Mouse (Mus musculus): ENCODE measurements at regions not wholly inside any gene's neighbourhood (a gene's known extent, or its start where the extent isn't known, plus 50 kb on each side); places are given as distances from the start of the nearest gene placed in this dataset.

- Histone ChIP-seq H3K4me2 (replicated peaks) (no peak overlapping the region), H3K36me3 (no peaks in the 10 kb centered on the region), H3K9me3 (no peaks in the 10 kb centered on the region), H3K27me3 (replicated peaks) (no peaks in the 10 kb centered on the region), H3K27ac (no peak overlapping the region), H3K4me3 (replicated peaks) (no peak overlapping the region), H3K9ac (no peak overlapping the region), H3K4me1 (replicated peaks) (no peaks in the 10 kb centered on the region)
- 85% methylated on average over 8 of the region's 8 CpGs for WGBS
- no peak for ATAC-seq
Observed at GRCm38 (mm10) chr8:107642241-107642640, 54.0 kb upstream of the Psmd7 start.

- H3K27ac ChIP-seq = no peak overlapping the region
- ATAC-seq = no peak
- WGBS = 80% methylated on average over 8 of the region's 8 CpGs
Observed at GRCm38 (mm10) chr8:107647936-107648335, 59.7 kb upstream of the Psmd7 start.

GRCm38 (mm10) chr8:107650306-107650705 is 62.0 kb upstream of the Psmd7 start:
- no peaks in the 10 kb centered on the region for H3K36me3 ChIP-seq
- H3K27ac ChIP-seq = no peak overlapping the region
- H3K4me3 ChIP-seq (replicated peaks) = no peak overlapping the region
- H3K9ac ChIP-seq = no peak overlapping the region
- H3K4me1 ChIP-seq (replicated peaks) = no peaks in the 10 kb centered on the region
- no peak overlapping the region for H3K4me2 ChIP-seq (replicated peaks)
- no peaks in the 10 kb centered on the region for H3K9me3 ChIP-seq
- WGBS = 79% methylated on average over 9 of the region's 9 CpGs
- no peak for ATAC-seq
- no peaks in the 10 kb centered on the region for H3K27me3 ChIP-seq (replicated peaks)

More at GRCm38 (mm10) chr8:107647936-107648335, 59.7 kb upstream of the Psmd7 start:
- H3K27me3 ChIP-seq (replicated peaks) = no peaks in the 10 kb centered on the region
- H3K4me3 ChIP-seq (replicated peaks) = no peak overlapping the region
- H3K36me3 ChIP-seq = no peaks in the 10 kb centered on the region
- H3K9me3 ChIP-seq = no peaks in the 10 kb centered on the region
- H3K4me1 ChIP-seq (replicated peaks) = no peaks in the 10 kb centered on the region
- no peak overlapping the region for H3K4me2 ChIP-seq (replicated peaks)
- no peak overlapping the region for H3K9ac ChIP-seq

- no peak overlapping the region for H3K4me3 ChIP-seq (replicated peaks)
- H3K4me1 ChIP-seq (replicated peaks) = no peaks in the 10 kb centered on the region
- H3K27me3 ChIP-seq (replicated peaks) = no peaks in the 10 kb centered on the region
- no peak overlapping the region for H3K4me2 ChIP-seq (replicated peaks)
- H3K9ac ChIP-seq = no peak overlapping the region
- ATAC-seq = no peak
- no peaks in the 10 kb centered on the region for H3K36me3 ChIP-seq
- no peak overlapping the region for H3K27ac ChIP-seq
- 91% methylated on average over 11 of the region's 11 CpGs for WGBS
- no peaks in the 10 kb centered on the region for H3K9me3 ChIP-seq
Observed at GRCm38 (mm10) chr8:107651424-107651823, 63.2 kb upstream of the Psmd7 start.

GRCm38 (mm10) chr8:107652226-107652625 is 64.0 kb upstream of the Psmd7 start:
- no peak overlapping the region for H3K9ac ChIP-seq
- no peaks in the 10 kb centered on the region for H3K36me3 ChIP-seq
- no peak overlapping the region for H3K4me2 ChIP-seq (replicated peaks)
- H3K4me3 ChIP-seq (replicated peaks) = no peak overlapping the region
- H3K27ac ChIP-seq = no peak overlapping the region
- ATAC-seq = no peak
- H3K27me3 ChIP-seq (replicated peaks) = no peaks in the 10 kb centered on the region
- H3K4me1 ChIP-seq (replicated peaks) = no peaks in the 10 kb centered on the region
- no peaks in the 10 kb centered on the region for H3K9me3 ChIP-seq
- WGBS = 62% methylated on average over 8 of the region's 8 CpGs

GRCm38 (mm10) chr8:107653711-107654110 is 65.4 kb upstream of the Psmd7 start:
- no peak overlapping the region for H3K27ac ChIP-seq
- no peaks in the 10 kb centered on the region for H3K36me3 ChIP-seq
- no peaks in the 10 kb centered on the region for H3K9me3 ChIP-seq
- no peak overlapping the region for H3K4me3 ChIP-seq (replicated peaks)
- WGBS = 89% methylated on average over 10 of the region's 10 CpGs
- no peak overlapping the region for H3K9ac ChIP-seq
- no peaks in the 10 kb centered on the region for H3K4me1 ChIP-seq (replicated peaks)
- no peak for ATAC-seq
- H3K4me2 ChIP-seq (replicated peaks) = no peak overlapping the region
- no peaks in the 10 kb centered on the region for H3K27me3 ChIP-seq (replicated peaks)

- Histone ChIP-seq H3K9me3 (no peaks in the 10 kb centered on the region), H3K4me2 (replicated peaks) (no peak overlapping the region), H3K4me3 (replicated peaks) (no peak overlapping the region), H3K36me3 (no peaks in the 10 kb centered on the region), H3K9ac (no peak overlapping the region), H3K4me1 (replicated peaks) (no peaks in the 10 kb centered on the region), H3K27me3 (replicated peaks) (no peaks in the 10 kb centered on the region), H3K27ac (no peak overlapping the region)
- 75% methylated on average over 5 of the region's 5 CpGs for whole genome bisulfite sequencing
- no peak for ATAC-seq
Observed at GRCm38 (mm10) chr8:107656622-107657021, 68.4 kb upstream of the Psmd7 start.

- Histone ChIP-seq H3K36me3 (no peaks in the 10 kb centered on the region), H3K9ac (no peak overlapping the region), H3K4me2 (replicated peaks) (no peak overlapping the region), H3K9me3 (no peaks in the 10 kb centered on the region), H3K4me1 (replicated peaks) (no peaks in the 10 kb centered on the region), H3K27ac (no peak overlapping the region), H3K27me3 (replicated peaks) (no peaks in the 10 kb centered on the region), H3K4me3 (replicated peaks) (no peak overlapping the region)
- ATAC-seq = no peak
- WGBS = 91% methylated on average over 4 of the region's 4 CpGs
Observed at GRCm38 (mm10) chr8:107657741-107658140, 69.5 kb upstream of the Psmd7 start.

- Histone ChIP-seq H3K27ac (no peak overlapping the region), H3K9ac (no peak overlapping the region), H3K4me2 (replicated peaks) (no peak overlapping the region), H3K27me3 (replicated peaks) (no peaks in the 10 kb centered on the region), H3K4me1 (replicated peaks) (no peaks in the 10 kb centered on the region), H3K9me3 (no peaks in the 10 kb centered on the region), H3K36me3 (no peaks in the 10 kb centered on the region), H3K4me3 (replicated peaks) (no peak overlapping the region)
- ATAC-seq = no peak
- 92% methylated on average over 6 of the region's 6 CpGs for WGBS
Observed at GRCm38 (mm10) chr8:107658386-107658785, 70.1 kb upstream of the Psmd7 start.

- H3K4me1 ChIP-seq (replicated peaks) = no peaks in the 10 kb centered on the region
- no peak for ATAC-seq
- H3K4me2 ChIP-seq (replicated peaks) = no peak overlapping the region
- no peaks in the 10 kb centered on the region for H3K27me3 ChIP-seq (replicated peaks)
- H3K9me3 ChIP-seq = no peaks in the 10 kb centered on the region
- WGBS = 88% methylated on average over 6 of the region's 6 CpGs
- H3K4me3 ChIP-seq (replicated peaks) = no peak overlapping the region
- no peak overlapping the region for H3K9ac ChIP-seq
- H3K27ac ChIP-seq = no peak overlapping the region
- no peaks in the 10 kb centered on the region for H3K36me3 ChIP-seq
Observed at GRCm38 (mm10) chr8:107660624-107661023, 72.4 kb upstream of the Psmd7 start.

- Histone ChIP-seq H3K4me3 (replicated peaks) (no peak overlapping the region), H3K27ac (no peak overlapping the region), H3K4me1 (replicated peaks) (no peaks in the 10 kb centered on the region), H3K9me3 (no peaks in the 10 kb centered on the region), H3K36me3 (no peaks in the 10 kb centered on the region), H3K27me3 (replicated peaks) (no peaks in the 10 kb centered on the region), H3K4me2 (replicated peaks) (no peak overlapping the region), H3K9ac (no peak overlapping the region)
- WGBS = 87% methylated on average over 5 of the region's 5 CpGs
- no peak for ATAC-seq
Observed at GRCm38 (mm10) chr8:107669608-107670007, 81.3 kb upstream of the Psmd7 start.

GRCm38 (mm10) chr8:107671471-107671870 is 83.2 kb upstream of the Psmd7 start:
- Histone ChIP-seq H3K4me1 (replicated peaks) (no peaks in the 10 kb centered on the region), H3K27ac (no peak overlapping the region), H3K4me2 (replicated peaks) (no peak overlapping the region), H3K9ac (no peak overlapping the region), H3K36me3 (no peaks in the 10 kb centered on the region), H3K4me3 (replicated peaks) (no peak overlapping the region), H3K27me3 (replicated peaks) (no peaks in the 10 kb centered on the region), H3K9me3 (no peaks in the 10 kb centered on the region)
- WGBS = 39% methylated on average over 8 of the region's 8 CpGs
- ATAC-seq = peak; percentile 51

GRCm38 (mm10) chr8:107672691-107673090 is 84.4 kb upstream of the Psmd7 start:
- Histone ChIP-seq H3K9me3 (no peaks in the 10 kb centered on the region), H3K4me2 (replicated peaks) (no peak overlapping the region), H3K27ac (no peak overlapping the region), H3K4me1 (replicated peaks) (no peaks in the 10 kb centered on the region), H3K4me3 (replicated peaks) (no peak overlapping the region), H3K27me3 (replicated peaks) (no peaks in the 10 kb centered on the region), H3K9ac (no peak overlapping the region), H3K36me3 (no peaks in the 10 kb centered on the region)
- no peak for ATAC-seq
- 89% methylated on average over 6 of the region's 6 CpGs for WGBS

GRCm38 (mm10) chr8:107682066-107682465 is 93.8 kb upstream of the Psmd7 start:
- Histone ChIP-seq H3K4me2 (replicated peaks) (no peak overlapping the region), H3K9ac (no peak overlapping the region), H3K27ac (no peak overlapping the region), H3K36me3 (no peaks in the 10 kb centered on the region), H3K27me3 (replicated peaks) (no peaks in the 10 kb centered on the region), H3K9me3 (no peaks in the 10 kb centered on the region), H3K4me3 (replicated peaks) (no peak overlapping the region), H3K4me1 (replicated peaks) (no peaks in the 10 kb centered on the region)
- no peak for ATAC-seq
- WGBS = 93% methylated on average over 11 of the region's 11 CpGs
